Mouse (Mus musculus) limb, embryonic 15.5 days (tissue): ENCODE data around the gene Ehd1. TPM values are rescaled to one million over a fixed set of nuclear protein-coding genes. Genes with fewer than 3 reads are reported as not detected.
"Not testable (repeated sequence)": the region's sequence is repeated elsewhere in the genome, so short reads cannot be mapped to it uniquely, and the experiment has no call there.

Experiments
- ATAC-seq: fragments of 200-750 bp; cut with Nextera tagmentation; 2 replicates; pipeline ENCODE4 v1.8.0; 2017; ENCODE audit warnings: low read depth, moderate TSS enrichment; ENCODE audit not compliant: insufficient number of reproducible peaks, low FRiP score, low TSS enrichment
- H3K27ac ChIP-seq: fragments of 300-500 bp; sonication (generic); 2 replicates; pipeline ENCODE4 v1.5.1; 2015; ENCODE audit warnings: moderate library complexity, mild to moderate bottlenecking, inconsistent platforms
- H3K27me3 ChIP-seq: fragments of 300-500 bp; sonication (generic); 2 replicates; pipeline ENCODE4 v1.6.1; 2015; ENCODE audit warnings: inconsistent platforms
- H3K36me3 ChIP-seq: fragments of 300-500 bp; sonication (generic); 2 replicates; pipeline ENCODE4 v1.6.1; 2015; ENCODE audit warnings: inconsistent platforms
- H3K4me1 ChIP-seq: fragments of 300-500 bp; sonication (generic); 2 replicates; pipeline ENCODE4 v1.6.1; 2015; ENCODE audit warnings: inconsistent platforms
- H3K4me2 ChIP-seq: fragments of 300-500 bp; sonication (generic); 2 replicates; pipeline ENCODE4 v1.6.1; 2015; ENCODE audit warnings: mild to moderate bottlenecking, inconsistent platforms
- H3K4me3 ChIP-seq: fragments of 300-500 bp; sonication (generic); 2 replicates; pipeline ENCODE4 v1.5.1; 2015; ENCODE audit warnings: mild to moderate bottlenecking, inconsistent platforms
- H3K9ac ChIP-seq: fragments of 300-500 bp; sonication (generic); 2 replicates; pipeline ENCODE4 v1.6.1; 2015; ENCODE audit warnings: inconsistent platforms
- H3K9me3 ChIP-seq: fragments of 300-500 bp; sonication (generic); 2 replicates; pipeline ENCODE4 v1.6.1; 2016; ENCODE audit warnings: inconsistent platforms
- WGBS: fragments of 180-500 bp; shearing (Covaris S2); methylation state at CpG from one replicate; pipeline ENCODE4 v1.1.7; 2015; 5-methylcytosine and 5-hydroxymethylcytosine counted together
- polyA plus RNA-seq: library from polyadenylated mRNA; unstranded; fragments of >200 nt; fragmentation: Nextera tagmentation; extraction: Ambion mirVana; gene quantifications from 2 replicates; pipeline ENCODE4 v1.2.1, GENCODE M21; 2015

Gene Ehd1
- polyA plus RNA-seq, 1 experiment from 2014 or later = 93.6 TPM

GRCm38 (mm10) chr19:6310181-6310580 lies 33.7 kb downstream of the Ehd1 start:
- WGBS = 90% methylated on average over 5 of the region's 5 CpGs
- Histone ChIP-seq H3K9me3 (no peaks in the 10 kb centered on the region), H3K9ac (no peak overlapping the region), H3K4me2 (no peak overlapping the region), H3K27ac (no peak overlapping the region), H3K36me3 (peaks cover 54% of the 10 kb centered on the region), H3K27me3 (no peaks in the 10 kb centered on the region), H3K4me1 (peaks cover 29% of the 10 kb centered on the region), H3K4me3 (no peak overlapping the region)
- no peak for ATAC-seq

- not testable (repeated sequence) for H3K9me3 ChIP-seq, ATAC-seq, H3K9ac ChIP-seq, H3K4me2 ChIP-seq, H3K27me3 ChIP-seq, H3K27ac ChIP-seq, H3K4me3 ChIP-seq
- whole genome bisulfite sequencing = 87% methylated on average over 3 of the region's 3 CpGs
- Histone ChIP-seq H3K4me1 (peaks cover 18% of the 10 kb centered on the region), H3K36me3 (peaks cover 70% of the 10 kb centered on the region)
Observed at GRCm38 (mm10) chr19:6311783-6312182, 35.3 kb downstream of the Ehd1 start.

- Histone ChIP-seq H3K27ac (no peak overlapping the region), H3K9me3 (no peaks in the 10 kb centered on the region), H3K27me3 (no peaks in the 10 kb centered on the region), H3K4me1 (no peaks in the 10 kb centered on the region), H3K9ac (no peak overlapping the region), H3K4me3 (no peak overlapping the region), H3K4me2 (no peak overlapping the region), H3K36me3 (peaks cover 90% of the 10 kb centered on the region)
- 93% methylated on average over 8 of the region's 8 CpGs for WGBS
- ATAC-seq = no peak
Observed at GRCm38 (mm10) chr19:6313796-6314195, 37.3 kb downstream of the Ehd1 start.

- H3K9ac ChIP-seq = no peak overlapping the region
- WGBS = 81% methylated on average over 8 of the region's 8 CpGs
- no peaks in the 10 kb centered on the region for H3K9me3 ChIP-seq
- 0 out of 2 replicates have a peak overlapping the region, but pooled peaks have one; percentile 0 for H3K27ac ChIP-seq
- peaks cover 95% of the 10 kb centered on the region for H3K36me3 ChIP-seq
- no peak overlapping the region for H3K4me3 ChIP-seq
- no peak for ATAC-seq
- H3K27me3 ChIP-seq = no peaks in the 10 kb centered on the region
- no peaks in the 10 kb centered on the region for H3K4me1 ChIP-seq
- H3K4me2 ChIP-seq = no peak overlapping the region
Observed at GRCm38 (mm10) chr19:6314513-6314912, 38.0 kb downstream of the Ehd1 start.

- Histone ChIP-seq H3K27ac (peak overlapping the region; percentile 47; the same call in 1 of the 2 replicates), H3K36me3 (peaks cover 96% of the 10 kb centered on the region), H3K4me1 (no peaks in the 10 kb centered on the region), H3K27me3 (no peaks in the 10 kb centered on the region), H3K9ac (no peak overlapping the region), H3K9me3 (no peaks in the 10 kb centered on the region), H3K4me3 (no peak overlapping the region), H3K4me2 (no peak overlapping the region)
- WGBS = 83% methylated on average over 14 of the region's 14 CpGs
- ATAC-seq = no peak
Observed at GRCm38 (mm10) chr19:6315573-6315972, 39.0 kb downstream of the Ehd1 start.

- Histone ChIP-seq H3K27ac (no peak overlapping the region), H3K4me1 (0 out of 2 replicates have a peak, but pooled peaks cover 4% of the 10 kb centered on the region), H3K36me3 (peaks cover 96% of the 10 kb centered on the region), H3K9ac (no peak overlapping the region), H3K4me2 (no peak overlapping the region), H3K27me3 (no peaks in the 10 kb centered on the region), H3K9me3 (no peaks in the 10 kb centered on the region), H3K4me3 (no peak overlapping the region)
- no peak for ATAC-seq
- 88% methylated on average over 12 of the region's 12 CpGs for WGBS
Observed at GRCm38 (mm10) chr19:6318145-6318544, 41.6 kb downstream of the Ehd1 start.

- Histone ChIP-seq H3K4me2 (no peak overlapping the region), H3K27ac (no peak overlapping the region), H3K4me3 (no peak overlapping the region), H3K9ac (no peak overlapping the region), H3K27me3 (no peaks in the 10 kb centered on the region), H3K9me3 (no peaks in the 10 kb centered on the region), H3K4me1 (0 out of 2 replicates have a peak, but pooled peaks cover 4% of the 10 kb centered on the region), H3K36me3 (peaks cover 90% of the 10 kb centered on the region)
- WGBS = 66% methylated on average over 8 of the region's 8 CpGs
- ATAC-seq = no peak
Observed at GRCm38 (mm10) chr19:6321358-6321757, 44.8 kb downstream of the Ehd1 start.

GRCm38 (mm10) chr19:6321786-6322621 lies 45.5 kb downstream of the Ehd1 start:
- Histone ChIP-seq H3K27me3 (no peaks in the 10 kb centered on the region), H3K27ac (no peak overlapping the region), H3K4me3 (no peak overlapping the region), H3K9ac (no peak overlapping the region), H3K4me2 (no peak overlapping the region), H3K36me3 (peaks cover 83% of the 10 kb centered on the region), H3K4me1 (0 out of 2 replicates have a peak, but pooled peaks cover 4% of the 10 kb centered on the region), H3K9me3 (no peaks in the 10 kb centered on the region)
- WGBS = 69% methylated on average over 33 of the region's 33 CpGs
- no peak for ATAC-seq

GRCm38 (mm10) chr19:6324751-6325150 lies 48.2 kb downstream of the Ehd1 start:
- no peak overlapping the region for H3K4me3 ChIP-seq
- no peak overlapping the region for H3K4me2 ChIP-seq
- no peak overlapping the region for H3K9ac ChIP-seq
- ATAC-seq = no peak
- H3K9me3 ChIP-seq = no peaks in the 10 kb centered on the region
- 0 out of 2 replicates have a peak, but pooled peaks cover 4% of the 10 kb centered on the region for H3K4me1 ChIP-seq
- peaks cover 57% of the 10 kb centered on the region for H3K36me3 ChIP-seq
- H3K27ac ChIP-seq = no peak overlapping the region
- no peaks in the 10 kb centered on the region for H3K27me3 ChIP-seq
- WGBS = 83% methylated on average over 9 of the region's 9 CpGs

GRCm38 (mm10) chr19:6331178-6331577 lies 54.7 kb downstream of the Ehd1 start:
- Histone ChIP-seq H3K9me3 (no peaks in the 10 kb centered on the region), H3K4me2 (no peak overlapping the region), H3K4me3 (no peak overlapping the region), H3K36me3 (no peaks in the 10 kb centered on the region), H3K27me3 (no peaks in the 10 kb centered on the region), H3K9ac (no peak overlapping the region), H3K27ac (no peak overlapping the region), H3K4me1 (peaks cover 13% of the 10 kb centered on the region)
- WGBS = 50% methylated on average over 5 of the region's 5 CpGs
- ATAC-seq = no peak

GRCm38 (mm10) chr19:6331719-6332516 lies 55.4 kb downstream of the Ehd1 start:
- no peaks in the 10 kb centered on the region for H3K9me3 ChIP-seq
- peaks cover 3% of the 10 kb centered on the region for H3K36me3 ChIP-seq
- no peak overlapping the region for H3K4me3 ChIP-seq
- no peaks in the 10 kb centered on the region for H3K27me3 ChIP-seq
- no peak overlapping the region for H3K9ac ChIP-seq
- H3K4me2 ChIP-seq = 0 out of 2 replicates have a peak overlapping the region, but pooled peaks have one; percentile 10
- no peak for ATAC-seq
- H3K27ac ChIP-seq = no peak overlapping the region
- 24% methylated on average over 13 of the region's 13 CpGs for WGBS
- peaks cover 20% of the 10 kb centered on the region for H3K4me1 ChIP-seq
